Mouse (Mus musculus): ENCODE data around the gene Dkk3. TPM values are rescaled to one million over a fixed set of nuclear protein-coding genes. Genes with fewer than 3 reads are reported as not detected.
"Not testable (repeated sequence)": the region's sequence is repeated elsewhere in the genome, so short reads cannot be mapped to it uniquely, and the experiment has no call there.

The Dkk3 gene
- polyA plus RNA-seq, 1 experiment, result 9.6 TPM

- Histone ChIP-seq H3K36me3 (ENCODE audit: control insufficient read depth, insufficient read depth, low read length) (peaks cover 37% of the 10 kb centered on the region), H3K27me3 (ENCODE audit: control insufficient read depth, insufficient read depth, low read length) (no peaks in the 10 kb centered on the region), H3K4me3 (ENCODE audit: low read depth, low read length) (no peak overlapping the region), H3K27ac (ENCODE audit: insufficient read depth, low read depth, low read length) (no peak overlapping the region), H3K4me1 (ENCODE audit: control insufficient read depth, insufficient read depth, insufficient read length, low read length) (no peaks in the 10 kb centered on the region)
- TF ChIP-seq CTCF (IDR thresholded peaks at IDR 0.05; ENCODE audit: extremely low read depth, insufficient read length, insufficient replicate concordance, low read depth, low read length), result no peak
- TF ChIP-seq POLR2A (IDR thresholded peaks at IDR 0.05; ENCODE audit: low read depth, low read length), result no peak
- WGBS, result 69% methylated on average over 19 of the region's 19 CpGs
Measured at GRCm38 (mm10) chr7:112110638-112111372, 48.1 kb downstream of the Dkk3 start.

- Histone ChIP-seq H3K27me3 (ENCODE audit: control insufficient read depth, insufficient read depth, low read length) (no peaks in the 10 kb centered on the region), H3K27ac (ENCODE audit: insufficient read depth, low read depth, low read length) (no peak overlapping the region)
- no peak for TF ChIP-seq POLR2A (IDR thresholded peaks at IDR 0.05; ENCODE audit: low read depth, low read length)
- no peak for TF ChIP-seq CTCF (IDR thresholded peaks at IDR 0.05; ENCODE audit: extremely low read depth, insufficient read length, insufficient replicate concordance, low read depth, low read length)
Measured at GRCm38 (mm10) chr7:112108757-112109156, 50.1 kb downstream of the Dkk3 start.

GRCm38 (mm10) chr7:112103816-112104215, 55.0 kb downstream of the Dkk3 start:
- no peak for TF ChIP-seq POLR2A (IDR thresholded peaks at IDR 0.05; ENCODE audit: low read depth, low read length)
- no peak for TF ChIP-seq CTCF (IDR thresholded peaks at IDR 0.05; ENCODE audit: extremely low read depth, insufficient read length, insufficient replicate concordance, low read depth, low read length)
- peaks cover 72% of the 10 kb centered on the region for H3K36me3 ChIP-seq (ENCODE audit: control insufficient read depth, insufficient read depth, low read length)

More at GRCm38 (mm10) chr7:112108757-112109156, 50.1 kb downstream of the Dkk3 start:
- Histone ChIP-seq H3K4me1 (ENCODE audit: control insufficient read depth, insufficient read depth, insufficient read length, low read length) (no peaks in the 10 kb centered on the region), H3K36me3 (ENCODE audit: control insufficient read depth, insufficient read depth, low read length) (peaks cover 52% of the 10 kb centered on the region), H3K4me3 (ENCODE audit: low read depth, low read length) (no peak overlapping the region)

GRCm38 (mm10) chr7:112102933-112103332, 55.9 kb downstream of the Dkk3 start:
- Histone ChIP-seq H3K36me3 (ENCODE audit: control insufficient read depth, insufficient read depth, low read length) (peaks cover 73% of the 10 kb centered on the region), H3K4me1 (ENCODE audit: control insufficient read depth, insufficient read depth, insufficient read length, low read length) (no peaks in the 10 kb centered on the region), H3K4me3 (ENCODE audit: low read depth, low read length) (no peak overlapping the region), H3K27me3 (ENCODE audit: control insufficient read depth, insufficient read depth, low read length) (no peaks in the 10 kb centered on the region), H3K27ac (ENCODE audit: insufficient read depth, low read depth, low read length) (no peak overlapping the region)
- TF ChIP-seq CTCF (IDR thresholded peaks at IDR 0.05; ENCODE audit: extremely low read depth, insufficient read length, insufficient replicate concordance, low read depth, low read length) (no peak), POLR2A (IDR thresholded peaks at IDR 0.05; ENCODE audit: low read depth, low read length) (no peak)
- WGBS, result 64% methylated on average over 5 of the region's 5 CpGs

More at GRCm38 (mm10) chr7:112103816-112104215, 55.0 kb downstream of the Dkk3 start:
- no peak overlapping the region for H3K4me3 ChIP-seq (ENCODE audit: low read depth, low read length)
- no peak overlapping the region for H3K27ac ChIP-seq (ENCODE audit: insufficient read depth, low read depth, low read length)
- WGBS, result 69% methylated on average over 5 of the region's 5 CpGs
- no peaks in the 10 kb centered on the region for H3K27me3 ChIP-seq (ENCODE audit: control insufficient read depth, insufficient read depth, low read length)
- H3K4me1 ChIP-seq (ENCODE audit: control insufficient read depth, insufficient read depth, insufficient read length, low read length), result no peaks in the 10 kb centered on the region

- H3K27me3 ChIP-seq (ENCODE audit: control insufficient read depth, insufficient read depth, low read length), result no peaks in the 10 kb centered on the region
- TF ChIP-seq CTCF (IDR thresholded peaks at IDR 0.05; ENCODE audit: extremely low read depth, insufficient read length, insufficient replicate concordance, low read depth, low read length), result no peak
- no peak for TF ChIP-seq POLR2A (IDR thresholded peaks at IDR 0.05; ENCODE audit: low read depth, low read length)
- H3K4me3 ChIP-seq (ENCODE audit: low read depth, low read length), result no peak overlapping the region
- WGBS, result 95% methylated on average over 2 of the region's 2 CpGs
- H3K36me3 ChIP-seq (ENCODE audit: control insufficient read depth, insufficient read depth, low read length), result peaks cover 64% of the 10 kb centered on the region
- no peaks in the 10 kb centered on the region for H3K4me1 ChIP-seq (ENCODE audit: control insufficient read depth, insufficient read depth, insufficient read length, low read length)
- no peak overlapping the region for H3K27ac ChIP-seq (ENCODE audit: insufficient read depth, low read depth, low read length)
Measured at GRCm38 (mm10) chr7:112100887-112101286, 58.0 kb downstream of the Dkk3 start.

GRCm38 (mm10) chr7:112094923-112095322, 63.9 kb downstream of the Dkk3 start:
- H3K4me3 ChIP-seq (ENCODE audit: low read depth, low read length); H3K27me3 ChIP-seq (ENCODE audit: control insufficient read depth, insufficient read depth, low read length); H3K27ac ChIP-seq (ENCODE audit: insufficient read depth, low read depth, low read length); H3K4me1 ChIP-seq (ENCODE audit: control insufficient read depth, insufficient read depth, insufficient read length, low read length): not testable (repeated sequence)
- WGBS, result 85% methylated on average over 4 of the region's 4 CpGs
- H3K36me3 ChIP-seq (ENCODE audit: control insufficient read depth, insufficient read depth, low read length), result peaks cover 60% of the 10 kb centered on the region

- H3K4me3 ChIP-seq (ENCODE audit: low read depth, low read length), result no peak overlapping the region
- H3K27ac ChIP-seq (ENCODE audit: insufficient read depth, low read depth, low read length), result no peak overlapping the region
- H3K27me3 ChIP-seq (ENCODE audit: control insufficient read depth, insufficient read depth, low read length), result no peaks in the 10 kb centered on the region
- WGBS, result 93% methylated on average over 2 of the region's 2 CpGs
- peaks cover 50% of the 10 kb centered on the region for H3K36me3 ChIP-seq (ENCODE audit: control insufficient read depth, insufficient read depth, low read length)
- no peak for TF ChIP-seq CTCF (IDR thresholded peaks at IDR 0.05; ENCODE audit: extremely low read depth, insufficient read length, insufficient replicate concordance, low read depth, low read length)
- H3K4me1 ChIP-seq (ENCODE audit: control insufficient read depth, insufficient read depth, insufficient read length, low read length), result no peaks in the 10 kb centered on the region
Measured at GRCm38 (mm10) chr7:112086186-112086585, 72.7 kb downstream of the Dkk3 start.

Measured in small intestine, adult 2 months (tissue).